Mouse (Mus musculus): ENCODE results near the gene Cxxc4. TPM values are rescaled to one million over a fixed set of nuclear protein-coding genes. Genes with fewer than 3 reads are reported as not detected.

Gene Cxxc4
- total and polyA plus RNA-seq, 3 experiments, result not detected

GRCm38 (mm10) chr3:134235491-134236413 is 532 bp upstream of the Cxxc4 start:
- Histone ChIP-seq H3K4me1 (ENCODE audit: control insufficient read depth in 1 of 2, insufficient read depth in 2 of 2, low read length in 2 of 2) (peaks cover 2 to 6% of the 10 kb centered on the region in 2 experiments; a peak in 2 of 4 replicates), H3K27me3 (ENCODE audit: control insufficient read depth in 1 of 2, insufficient read depth in 2 of 2, low read length in 2 of 2) (no peaks in the 10 kb centered on the region), H3K4me3 (ENCODE audit: control insufficient read depth in 1 of 2, insufficient read depth in 1 of 2, low read depth in 2 of 2, low read length in 2 of 2) (no peak overlapping the region), H3K27ac (ENCODE audit: control insufficient read depth, low read depth, low read length) (no peak overlapping the region), H3K9ac (ENCODE audit: control insufficient read depth, low read depth, low read length, poor library complexity, severe bottlenecking) (no peak overlapping the region), H3K9me3 (replicated peaks; ENCODE audit: insufficient read depth, low read length) (no peaks in the 10 kb centered on the region), H3K36me3 (ENCODE audit: control insufficient read depth in 1 of 2, insufficient read depth in 2 of 2, low read length in 2 of 2) (peaks cover 0 to 7% of the 10 kb centered on the region in 2 experiments; a peak in 2 of 4 replicates), H3K79me2 (ENCODE audit: control insufficient read depth, insufficient read depth, low read length, poor library complexity) (no peaks in the 10 kb centered on the region)
- TF ChIP-seq ZNF384 (IDR thresholded peaks at IDR 0.05; ENCODE audit: low read depth, low read length), result 0 out of 2 replicates have a peak, but pooled peaks have one; percentile 14
- TF ChIP-seq RAD21 (IDR thresholded peaks at IDR 0.05; ENCODE audit: low read depth, low read length), result no peak
- no peak for DNase-seq (ENCODE audit: low read depth, low spot score)

DNA sequence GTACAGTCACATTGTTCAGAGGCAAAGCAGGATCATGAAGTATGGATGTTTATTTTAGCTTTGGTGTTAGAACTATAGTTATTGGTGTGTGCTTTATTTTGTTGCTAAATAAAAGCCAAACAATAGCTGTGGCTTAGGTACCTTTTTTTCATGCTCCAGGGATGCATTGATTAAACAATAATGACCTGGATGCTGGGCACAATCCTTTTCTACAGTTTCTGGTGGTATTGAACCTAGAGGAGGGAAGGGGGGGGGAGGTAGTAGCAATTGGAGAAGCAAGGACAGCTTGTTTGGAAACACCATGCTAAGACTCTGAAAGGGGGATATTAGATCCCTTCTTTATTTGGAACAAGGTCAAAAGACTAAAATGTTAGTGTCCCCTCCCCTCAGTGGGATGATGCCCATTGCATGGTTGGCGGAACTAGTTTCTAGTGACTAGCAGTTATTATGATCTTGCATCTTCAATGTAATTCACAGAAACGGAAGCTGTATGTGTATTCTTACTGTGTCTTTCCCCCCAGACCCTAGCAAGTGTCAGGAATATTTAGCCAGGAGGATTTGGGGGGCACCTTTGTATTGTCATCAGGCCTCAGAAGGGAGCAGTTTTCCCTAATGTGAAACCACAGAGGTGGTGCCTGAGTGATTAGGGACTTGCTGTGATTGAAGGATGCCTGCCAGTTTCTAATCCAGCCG is 975 bp downstream of the Cxxc4 start:
- no peaks in the 10 kb centered on the region for H3K79me2 ChIP-seq (ENCODE audit: control insufficient read depth, insufficient read depth, low read length, poor library complexity)
- no peaks in the 10 kb centered on the region for H3K9me3 ChIP-seq (replicated peaks; ENCODE audit: insufficient read depth, low read length)
- no peak for TF ChIP-seq USF1 (IDR thresholded peaks at IDR 0.05; ENCODE audit: low read depth, low read length)
- TF ChIP-seq SMC3 (IDR thresholded peaks at IDR 0.05; ENCODE audit: low read depth, low read length), result no peak
- TF ChIP-seq MYB (IDR thresholded peaks at IDR 0.05; ENCODE audit: low read depth, low read length), result no peak
- no peak for TF ChIP-seq CTCF (IDR thresholded peaks at IDR 0.05 in 2 of 3, conservative IDR thresholded peaks at IDR 0.05 in 1 of 3; ENCODE audit: control insufficient read depth in 1 of 3, insufficient read depth in 1 of 3, low read depth in 2 of 3, low read length in 3 of 3, poor library complexity in 1 of 3, severe bottlenecking in 1 of 3)
- TF ChIP-seq POLR2AphosphoS5 (IDR thresholded peaks at IDR 0.05; ENCODE audit: borderline replicate concordance, low read depth, low read length), result no peak
- TF ChIP-seq RCOR1 (IDR thresholded peaks at IDR 0.05; ENCODE audit: low read depth, low read length), result no peak
- TF ChIP-seq CHD1 (IDR thresholded peaks at IDR 0.05; ENCODE audit: low read depth, low read length), result no peak
- no peak for TF ChIP-seq MAZ (IDR thresholded peaks at IDR 0.05; ENCODE audit: low read depth, low read length)
- no peak for TF ChIP-seq BHLHE40 (IDR thresholded peaks at IDR 0.05; ENCODE audit: borderline replicate concordance, low read depth, low read length)
- no peak for TF ChIP-seq MYC (IDR thresholded peaks at IDR 0.05; ENCODE audit: low read depth, low read length)
- TF ChIP-seq JUND (IDR thresholded peaks at IDR 0.05; ENCODE audit: low read depth, low read length), result no peak
- no peak for TF ChIP-seq TAL1 (IDR thresholded peaks at IDR 0.05; ENCODE audit: low read length)
- TF ChIP-seq KAT2A (conservative IDR thresholded peaks at IDR 0.05; ENCODE audit: low read depth, low read length), result no peak
- no peak for TF ChIP-seq ZKSCAN1 (IDR thresholded peaks at IDR 0.05; ENCODE audit: low read depth, low read length)
- TF ChIP-seq NELFE (IDR thresholded peaks at IDR 0.05; ENCODE audit: low read depth, low read length), result no peak
- no peak overlapping the region for H3K9ac ChIP-seq (ENCODE audit: control insufficient read depth, low read depth, low read length, poor library complexity, severe bottlenecking)
- DNase-seq (ENCODE audit: low read depth, low spot score), result no peak
- H3K4me3 ChIP-seq (ENCODE audit: control insufficient read depth in 1 of 2, insufficient read depth in 1 of 2, low read depth in 2 of 2, low read length in 2 of 2), result no peak overlapping the region
- no peaks in the 10 kb centered on the region; a peak in 1 of 4 replicates for H3K27me3 ChIP-seq (ENCODE audit: control insufficient read depth in 1 of 2, insufficient read depth in 2 of 2, low read length in 2 of 2)
- no peak overlapping the region for H3K27ac ChIP-seq (ENCODE audit: control insufficient read depth, low read depth, low read length)
- H3K36me3 ChIP-seq (ENCODE audit: control insufficient read depth in 1 of 2, insufficient read depth in 2 of 2, low read length in 2 of 2), result peaks cover 0 to 7% of the 10 kb centered on the region in 2 experiments; a peak in 2 of 4 replicates
- peaks cover 2 to 6% of the 10 kb centered on the region in 2 experiments; a peak in 2 of 4 replicates for H3K4me1 ChIP-seq (ENCODE audit: control insufficient read depth in 1 of 2, insufficient read depth in 2 of 2, low read length in 2 of 2)

Data from MEL (cell line).